Mouse (Mus musculus) lung, postnatal 14 days (tissue): ENCODE results near the gene Frem1.
A peak's percentile ranks its signal among the peaks of the same experiment; 100 is the strongest.

Experiments used
- DNase-seq: peaks from one replicate; pipeline ENCODE4 v3.0.0; 2021

Frem1 gene

GRCm38 (mm10) chr4:82867731-82868445 lies 184.3 kb downstream of the Frem1 start:
- DNase-seq = no peak

GRCm38 (mm10) chr4:82867111-82867510 lies 185.0 kb downstream of the Frem1 start:
- no peak for DNase-seq

GRCm38 (mm10) chr4:82864974-82865699 lies 187.0 kb downstream of the Frem1 start:
- DNase-seq = no peak

GRCm38 (mm10) chr4:82863316-82863715 lies 188.8 kb downstream of the Frem1 start:
- no peak for DNase-seq

GRCm38 (mm10) chr4:82861451-82861850 lies 190.7 kb downstream of the Frem1 start:
- no peak for DNase-seq

- no peak for DNase-seq
Observed at GRCm38 (mm10) chr4:82860566-82860965, 191.6 kb downstream of the Frem1 start.

GRCm38 (mm10) chr4:82859131-82860125 lies 192.7 kb downstream of the Frem1 start, which contains the start of gene Zdhhc21:
Gene Zdhhc21, minus strand, starts transcription at chr4:82859958.
- peak; percentile 83 for DNase-seq

GRCm38 (mm10) chr4:82858431-82859010 lies 193.6 kb downstream of the Frem1 start:
- no peak for DNase-seq

GRCm38 (mm10) chr4:82856986-82857385 lies 195.2 kb downstream of the Frem1 start:
- no peak for DNase-seq

GRCm38 (mm10) chr4:82853809-82854208 lies 198.3 kb downstream of the Frem1 start:
- DNase-seq = no peak

- no peak for DNase-seq
Observed at GRCm38 (mm10) chr4:82848552-82849234, 203.4 kb downstream of the Frem1 start.
